Mouse (Mus musculus) liver, embryonic 12.5 days (tissue): ENCODE measurements around the gene Sp2. TPM values are rescaled to one million over a fixed set of nuclear protein-coding genes. Genes with fewer than 3 reads are reported as not detected.

ENCODE experiments used
- ATAC-seq: fragments of 200-750 bp; cut with Nextera tagmentation; 2 replicates; pipeline ENCODE4 v1.8.0; 2017; ENCODE audit warnings: moderate number of reproducible peaks, mild to moderate bottlenecking, moderate library complexity
- H3K27ac ChIP-seq: fragments of 300-500 bp; sonication (generic); 2 replicates; pipeline ENCODE4 v1.5.1; 2016; ENCODE audit warnings: mild to moderate bottlenecking
- H3K27me3 ChIP-seq: fragments of 300-500 bp; sonication (generic); replicated peaks from 2 replicates; pipeline ENCODE4 v1.6.1; 2016; ENCODE audit warnings: mild to moderate bottlenecking, moderate library complexity
- H3K36me3 ChIP-seq: fragments of 300-500 bp; sonication (generic); 2 replicates; pipeline ENCODE4 v1.6.1; 2016; ENCODE audit warnings: mild to moderate bottlenecking, moderate library complexity
- H3K4me1 ChIP-seq: fragments of 300-500 bp; sonication (generic); 2 replicates; pipeline ENCODE4 v1.6.1; 2016
- H3K4me2 ChIP-seq: fragments of 300-500 bp; sonication (generic); 2 replicates; pipeline ENCODE4 v1.6.1; 2016; ENCODE audit warnings: mild to moderate bottlenecking, moderate library complexity
- H3K4me3 ChIP-seq: fragments of 300-500 bp; sonication (generic); 2 replicates; pipeline ENCODE4 v1.5.1; 2016; ENCODE audit warnings: mild to moderate bottlenecking, moderate library complexity
- H3K9ac ChIP-seq: fragments of 300-500 bp; sonication (generic); 2 replicates; pipeline ENCODE4 v1.6.1; 2016; ENCODE audit warnings: mild to moderate bottlenecking, moderate library complexity
- H3K9me3 ChIP-seq: fragments of 300-500 bp; sonication (generic); replicated peaks from 2 replicates; pipeline ENCODE4 v1.6.1; 2016; ENCODE audit warnings: mild to moderate bottlenecking, moderate library complexity
- WGBS: fragments of 180-500 bp; shearing (Covaris S2); methylation state at CpG from one replicate; pipeline ENCODE4 v1.1.7; 2016; ENCODE audit not compliant: insufficient replicate concordance; 5-methylcytosine and 5-hydroxymethylcytosine counted together
- polyA plus RNA-seq: library from polyadenylated mRNA; unstranded; fragments of >200 nt; fragmentation: Nextera tagmentation; extraction: Ambion mirVana; gene quantifications from 2 replicates; pipeline ENCODE4 v1.2.1, GENCODE M21; 2016

Sp2 gene
- polyA plus RNA-seq, 1 experiment from 2014 or later = 15.5 TPM

DNA sequence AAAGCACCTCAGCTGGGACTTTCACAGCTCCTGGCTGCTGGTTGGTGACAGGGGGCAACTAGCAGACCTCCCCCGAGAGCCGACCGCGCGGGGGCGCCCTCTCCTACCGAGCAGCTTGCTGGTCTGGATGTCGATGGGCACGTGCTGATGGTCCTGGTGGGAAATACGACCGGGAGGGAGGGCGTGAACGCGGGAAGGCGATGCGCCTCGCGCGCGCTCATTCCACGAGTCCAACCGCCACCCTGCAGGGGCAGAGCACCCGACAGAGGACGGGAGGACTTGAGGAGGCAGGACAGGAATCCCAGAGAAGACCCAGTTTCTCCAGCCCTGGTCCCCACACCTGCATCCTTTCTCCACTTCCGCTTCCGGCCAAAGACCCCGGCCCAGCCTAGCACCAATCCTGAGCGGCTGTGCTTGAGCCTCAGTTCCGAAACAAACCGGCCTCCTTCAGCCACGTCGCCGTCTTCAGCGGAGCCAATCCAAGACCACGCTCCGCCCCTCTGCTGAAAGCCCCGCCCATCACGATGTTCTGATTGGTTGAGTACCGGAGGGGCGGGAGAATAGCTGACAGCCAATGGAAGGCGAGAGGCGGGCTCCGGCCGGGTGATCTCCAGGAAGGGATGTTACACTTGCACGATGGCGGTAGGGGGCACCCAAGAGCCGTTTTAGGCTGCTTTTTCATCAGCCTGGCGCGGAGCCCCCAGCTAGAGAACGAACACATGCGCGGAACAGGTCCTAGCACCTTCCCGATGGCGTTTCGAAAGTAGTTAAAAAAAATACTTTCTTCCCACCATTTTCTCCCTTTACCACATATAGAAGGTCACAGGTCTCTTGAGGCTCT, 66.5 kb downstream of the Sp2 start, which contains the start of gene Cdk5rap3:
TSS of gene Cdk5rap3 (minus strand) at position 453 of the 841 bp plus-strand sequence.
- H3K4me1 ChIP-seq = peaks cover 61% of the 10 kb centered on the region
- peak within 1 kb of the TSS; percentile 81 for H3K9ac ChIP-seq
- peaks cover 17% of the 10 kb centered on the region for H3K36me3 ChIP-seq
- H3K4me3 ChIP-seq = peak within 1 kb of the TSS; percentile 70
- ATAC-seq = peak; percentile 84
- WGBS = under 1% methylated on average over 55 of the region's 55 CpGs
- H3K27me3 ChIP-seq = 0 out of 2 replicates have a peak, but pooled peaks cover 8% of the 10 kb centered on the region
- peak within 1 kb of the TSS; percentile 92 for H3K27ac ChIP-seq
- peak within 1 kb of the TSS; percentile 91 for H3K4me2 ChIP-seq
- no peaks in the 10 kb centered on the region for H3K9me3 ChIP-seq

DNA sequence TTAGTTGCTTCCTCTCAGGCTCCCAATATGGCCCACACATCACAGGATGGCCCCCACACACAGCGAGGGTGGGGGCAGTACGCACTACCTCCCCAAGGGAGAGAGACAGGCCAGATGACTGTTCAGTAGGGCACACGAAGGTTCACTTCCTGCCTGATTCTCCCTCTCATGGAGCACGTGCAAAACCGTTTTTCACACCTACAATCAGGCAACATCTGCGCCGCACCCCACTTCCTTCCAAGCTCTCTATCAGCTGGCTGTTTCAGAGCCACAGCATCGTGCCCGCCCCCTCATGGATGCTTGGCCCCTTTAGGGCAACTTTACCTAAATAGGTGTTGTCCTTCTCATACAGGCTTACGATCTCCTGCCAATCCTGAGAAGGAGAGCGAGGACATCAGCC, 70.1 kb downstream of the Sp2 start:
- 0 out of 2 replicates have a peak, but pooled peaks cover 6% of the 10 kb centered on the region for H3K27me3 ChIP-seq
- H3K9ac ChIP-seq = no peak overlapping the region
- H3K4me3 ChIP-seq = no peak overlapping the region
- peaks cover 34% of the 10 kb centered on the region for H3K4me1 ChIP-seq
- H3K9me3 ChIP-seq = no peaks in the 10 kb centered on the region
- no peak overlapping the region for H3K27ac ChIP-seq
- WGBS = 60% methylated on average over 11 of the region's 11 CpGs
- no peak overlapping the region for H3K4me2 ChIP-seq
- peaks cover 49% of the 10 kb centered on the region for H3K36me3 ChIP-seq
- ATAC-seq = no peak

DNA sequence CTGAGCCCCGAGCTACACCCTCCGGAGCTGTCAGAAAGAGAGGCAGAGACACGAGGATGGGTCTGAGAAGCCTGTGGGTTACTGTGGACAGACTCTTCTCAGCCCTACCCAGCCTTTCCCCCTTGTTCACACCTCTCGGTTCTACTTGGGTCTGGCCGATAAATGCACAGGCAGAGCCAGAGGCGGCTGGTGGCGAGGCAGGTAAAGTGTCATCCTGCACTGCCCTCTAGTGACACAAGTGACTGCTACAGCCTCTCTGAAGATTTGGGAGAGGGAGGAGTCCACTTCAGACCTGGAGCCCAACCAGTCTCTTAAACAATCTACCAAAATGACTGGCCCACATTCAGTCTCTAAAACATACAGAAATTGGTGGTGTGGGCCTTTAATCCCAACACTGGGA, 72.8 kb downstream of the Sp2 start:
- Histone ChIP-seq H3K9ac (no peak overlapping the region), H3K4me2 (no peak overlapping the region), H3K36me3 (peaks cover 58% of the 10 kb centered on the region), H3K4me3 (no peak overlapping the region), H3K27ac (no peak overlapping the region), H3K27me3 (0 out of 2 replicates have a peak, but pooled peaks cover 6% of the 10 kb centered on the region), H3K4me1 (peaks cover 29% of the 10 kb centered on the region), H3K9me3 (no peaks in the 10 kb centered on the region)
- WGBS = 30% methylated on average over 7 of the region's 7 CpGs
- peak; percentile 54 for ATAC-seq

DNA sequence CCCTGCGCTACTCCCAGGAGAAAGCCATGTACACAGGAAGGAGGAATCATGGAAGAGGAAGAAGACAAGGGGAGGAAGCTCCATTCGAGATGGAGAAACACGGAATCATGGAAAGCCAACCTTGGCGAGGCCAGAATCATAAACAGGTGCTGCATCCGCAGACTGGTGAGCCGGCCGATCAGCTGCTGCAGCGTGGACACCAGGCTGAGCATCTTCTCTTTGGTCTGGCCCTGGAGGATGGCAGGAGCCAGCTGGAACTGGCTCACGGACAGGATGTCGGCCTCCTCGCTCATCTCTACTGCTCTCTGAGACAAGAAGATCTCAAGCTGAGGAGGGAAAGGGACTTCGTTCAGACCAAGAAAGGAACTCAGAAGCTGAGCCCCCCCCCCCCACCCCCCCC, 74.2 kb downstream of the Sp2 start:
- ATAC-seq = no peak

DNA sequence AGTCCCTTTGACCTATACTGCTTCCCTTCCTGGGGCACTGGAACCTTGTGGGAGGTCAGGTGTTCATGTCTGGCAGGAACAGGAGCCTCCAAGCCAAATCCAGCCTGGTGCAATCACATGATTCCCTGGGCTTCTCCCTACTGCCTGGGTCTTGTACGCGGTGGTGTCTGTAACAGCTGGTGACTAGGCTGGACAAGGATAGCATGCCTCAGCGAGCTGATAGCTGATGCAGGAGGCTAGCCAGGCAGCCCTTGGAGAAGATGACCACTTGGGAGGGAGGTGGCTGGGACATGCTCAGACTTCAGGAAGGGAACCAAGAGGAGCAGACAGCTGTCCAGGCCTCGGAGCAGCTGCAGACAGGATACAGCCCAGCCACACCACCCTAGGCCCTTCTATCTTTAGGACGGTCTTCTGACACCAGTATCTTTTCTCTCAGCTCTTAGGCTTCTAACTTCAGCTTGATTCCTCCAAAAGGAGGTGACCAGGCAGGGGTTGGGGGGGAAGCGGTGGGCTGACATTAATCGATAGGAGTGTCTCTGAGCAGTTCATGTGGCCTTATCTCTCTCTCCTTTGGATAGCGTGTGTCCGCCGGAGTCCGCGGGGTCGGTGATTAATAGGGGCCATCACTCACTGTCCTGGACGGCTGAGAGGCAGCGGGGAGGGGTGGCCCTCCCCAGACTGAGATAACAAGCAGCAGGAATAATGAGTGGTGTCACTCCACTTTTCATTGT, 76.2 kb downstream of the Sp2 start:
- WGBS = 28% methylated on average over 15 of the region's 15 CpGs
- H3K4me3 ChIP-seq = no peak overlapping the region
- peak overlapping the region; percentile 21; the same call in 1 of the 2 replicates for H3K27ac ChIP-seq
- peaks cover 27% of the 10 kb centered on the region for H3K4me1 ChIP-seq
- ATAC-seq = no peak
- peaks cover 17% of the 10 kb centered on the region for H3K27me3 ChIP-seq
- no peak overlapping the region for H3K9ac ChIP-seq
- 0 out of 2 replicates have a peak overlapping the region, but pooled peaks have one; percentile 17 for H3K4me2 ChIP-seq
- no peaks in the 10 kb centered on the region for H3K9me3 ChIP-seq
- peaks cover 44% of the 10 kb centered on the region for H3K36me3 ChIP-seq

More for the DNA sequence above, 74.2 kb downstream of the Sp2 start:
- 85% methylated on average over 12 of the region's 12 CpGs for WGBS
- H3K27ac ChIP-seq = no peak overlapping the region
- H3K4me3 ChIP-seq = no peak overlapping the region
- no peak overlapping the region for H3K4me2 ChIP-seq
- H3K9me3 ChIP-seq = no peaks in the 10 kb centered on the region
- H3K4me1 ChIP-seq = peaks cover 24% of the 10 kb centered on the region
- H3K9ac ChIP-seq = no peak overlapping the region
- 0 out of 2 replicates have a peak, but pooled peaks cover 6% of the 10 kb centered on the region for H3K27me3 ChIP-seq
- peaks cover 58% of the 10 kb centered on the region for H3K36me3 ChIP-seq

Other genes starting within 250 kb of the Sp2 start
- 14.3 and 14.4 TPM in 2 replicates for gene Snx11, start 205.4 kb downstream of the Sp2 start, polyA plus RNA-seq
- 51.6 and 52.4 TPM in 2 replicates for gene Cbx1, start 193.8 kb downstream of the Sp2 start, polyA plus RNA-seq
- 26.7 and 32.4 TPM in 2 replicates for gene Nfe2l1, start 153.0 kb downstream of the Sp2 start, polyA plus RNA-seq
- gene Copz2, start 133.1 kb downstream of the Sp2 start, polyA plus RNA-seq = 25.6 and 26.7 TPM in 2 replicates
- gene Cdk5rap3, start 66.5 kb downstream of the Sp2 start, polyA plus RNA-seq = 49.0 and 51.6 TPM in 2 replicates
- 2.4 and 3.2 TPM in 2 replicates for gene Prr15l, start 54.9 kb downstream of the Sp2 start, polyA plus RNA-seq
- gene Pnpo, start 39.0 kb downstream of the Sp2 start, polyA plus RNA-seq = 528 and 553 TPM in 2 replicates
- gene Sp6, start 30.4 kb upstream of the Sp2 start, polyA plus RNA-seq = 0.15 and 0.19 TPM in 2 replicates
- 9.8 and 11.0 TPM in 2 replicates for gene Scrn2, start 47.0 kb upstream of the Sp2 start, polyA plus RNA-seq
- 0.35 and 0.48 TPM in 2 replicates for gene Lrrc46, start 58.4 kb upstream of the Sp2 start, polyA plus RNA-seq
- 56.7 TPM in 2 replicates for gene Mrpl10, start 58.6 kb upstream of the Sp2 start, polyA plus RNA-seq
- 3.7 and 3.8 TPM in 2 replicates for gene Osbpl7, start 67.7 kb upstream of the Sp2 start, polyA plus RNA-seq
- not detected in 2 replicates for gene Tbx21, start 132.4 kb upstream of the Sp2 start, polyA plus RNA-seq
- gene Tbkbp1, start 168.5 kb upstream of the Sp2 start, polyA plus RNA-seq = 3.6 and 4.0 TPM in 2 replicates
- gene Kpnb1, start 204.9 kb upstream of the Sp2 start, polyA plus RNA-seq = 38.5 and 39.3 TPM in 2 replicates